Mouse (Mus musculus): ENCODE results near the gene Rpl11. TPM values are rescaled to one million over a fixed set of nuclear protein-coding genes. Genes with fewer than 3 reads are reported as not detected.

The Rpl11 gene
- polyA plus RNA-seq, 1 experiment: 224 TPM

Other genes starting within 250 kb of the Rpl11 start
- gene Srsf10, start 197.7 kb downstream of the Rpl11 start, polyA plus RNA-seq (2012; rRNA removed): 29.5 and 48.2 TPM in 2 replicates
- 2.4 and 8.5 TPM in 2 replicates for gene Pnrc2, start 179.6 kb downstream of the Rpl11 start, polyA plus RNA-seq (2012; rRNA removed)
- gene Cnr2, start 158.0 kb downstream of the Rpl11 start, polyA plus RNA-seq (2012; rRNA removed): 1.0 and 1.1 TPM in 2 replicates
- 62.8 and 108 TPM in 2 replicates for gene Fuca1, start 132.7 kb downstream of the Rpl11 start, polyA plus RNA-seq (2012; rRNA removed)
- gene Hmgcl, start 107.0 kb downstream of the Rpl11 start, polyA plus RNA-seq (2012; rRNA removed): 50.3 and 76.6 TPM in 2 replicates
- 116 and 163 TPM in 2 replicates for gene Gale, start 89.7 kb downstream of the Rpl11 start, polyA plus RNA-seq (2012; rRNA removed)
- 79.6 and 166 TPM in 2 replicates for gene Lypla2, start 80.8 kb downstream of the Rpl11 start, polyA plus RNA-seq (2012; rRNA removed)
- 32.2 and 60.0 TPM in 2 replicates for gene Pithd1, start 66.2 kb downstream of the Rpl11 start, polyA plus RNA-seq (2012; rRNA removed)
- 3.6 and 6.2 TPM in 2 replicates for gene Eloa, start 31.7 kb downstream of the Rpl11 start, polyA plus RNA-seq (2012; rRNA removed)
- gene Id3, start 90.1 kb upstream of the Rpl11 start, polyA plus RNA-seq (2012; rRNA removed): 262 and 519 TPM in 2 replicates
- 7.5 and 11.5 TPM in 2 replicates for gene E2f2, start 119.0 kb upstream of the Rpl11 start, polyA plus RNA-seq (2012; rRNA removed)
- 1.3 and 2.0 TPM in 2 replicates for gene Asap3, start 152.9 kb upstream of the Rpl11 start, polyA plus RNA-seq (2012; rRNA removed)
- 7.8 and 14.8 TPM in 2 replicates for gene Tcea3, start 194.3 kb upstream of the Rpl11 start, polyA plus RNA-seq (2012; rRNA removed)
- gene Zfp46, start 231.3 kb upstream of the Rpl11 start, polyA plus RNA-seq (2012; rRNA removed): 4.0 and 9.4 TPM in 2 replicates